ENCODE assay signal across 29 mouse cellular contexts in genomic region chr5:151725619-151726018, GRCm38 (mm10).
DNase-seq lines count a peak whose midpoint lies in the region; ATAC-seq and TF ChIP-seq lines count a peak whose summit lies in the region.
"Had no signal": no experiment of that assay in that cellular context is flagged by ENCODE, and none has a peak within 500 bp of the region (broad histone marks: within the 10 kb centered on the region; RNA-seq: fewer than 3 reads in every experiment).

No protein-coding gene starts in this region.

- DNase-seq in 416B (ENCODE audit: low read depth), result peak; percentile 40
- DNase-seq in CH12.LX (ENCODE audit: extremely low read depth), result peak; percentile 41
- no peak for DNase-seq in kidney, postnatal 10 days
- DNase-seq in frontal cortex, postnatal 14 days (ENCODE audit: low spot score in 2 of 2), result no peak
- no peak for DNase-seq in adrenal gland, postnatal 25 days
- DNase-seq: adrenal gland, postnatal 14 days; cerebellum, adult 11-12 months; cerebellum, adult 8-10 months; cerebellum, postnatal 10 days; gastrocnemius, postnatal 10 days; gastrocnemius, postnatal 36 days; heart, adult 18-20 months; heart, postnatal 10 days; heart, postnatal 36 days; kidney, adult 2 months had no signal

- no peak overlapping the region for H3K4me2 ChIP-seq in CH12.LX (ENCODE audit: insufficient read depth, low read depth, poor library complexity, severe bottlenecking)
- H3K4me2 ChIP-seq: embryonic facial prominence, embryonic 13.5 days; forebrain, embryonic 12.5 days; forebrain, embryonic 15.5 days; heart, embryonic 12.5 days; heart, embryonic 15.5 days; hindbrain, embryonic 12.5 days; hindbrain, embryonic 15.5 days had no signal

- H3K4me3 ChIP-seq in CH12.LX (replicated peaks in 1 of 3; ENCODE audit: low read depth in 2 of 3, low read length in 2 of 3, poor library complexity in 1 of 3), result no peak overlapping the region
- H3K4me3 ChIP-seq: embryonic facial prominence, embryonic 10.5 days; embryonic facial prominence, embryonic 13.5 days; erythroblast, embryonic 14.5 days; forebrain, embryonic 12.5 days; forebrain, embryonic 15.5 days; heart, embryonic 12.5 days; heart, embryonic 15.5 days; hindbrain, embryonic 12.5 days; hindbrain, embryonic 15.5 days had no signal

- no peaks in the 10 kb centered on the region for H3K36me3 ChIP-seq in CH12.LX (replicated peaks in 1 of 2; ENCODE audit: control insufficient read depth in 1 of 2, insufficient read depth in 1 of 2, low read length in 1 of 2)
- H3K36me3 ChIP-seq: embryonic facial prominence, embryonic 10.5 days; embryonic facial prominence, embryonic 13.5 days; forebrain, embryonic 12.5 days; forebrain, embryonic 15.5 days; G1E; heart, embryonic 12.5 days; heart, embryonic 15.5 days; hindbrain, embryonic 12.5 days; hindbrain, embryonic 15.5 days had no signal

- peaks cover 0 to 10% of the 10 kb centered on the region in 2 experiments; a peak in 3 of 4 replicates for H3K4me1 ChIP-seq in CH12.LX (ENCODE audit: control insufficient read depth in 1 of 2, insufficient read depth in 2 of 2)
- H3K4me1 ChIP-seq: embryonic facial prominence, embryonic 10.5 days; embryonic facial prominence, embryonic 13.5 days; forebrain, embryonic 12.5 days; forebrain, embryonic 15.5 days; heart, embryonic 15.5 days; hindbrain, embryonic 12.5 days; hindbrain, embryonic 15.5 days had no signal

- H3K9ac ChIP-seq in CH12.LX (ENCODE audit: insufficient read depth, low read depth), result no peak overlapping the region
- H3K9ac ChIP-seq: embryonic facial prominence, embryonic 13.5 days; forebrain, embryonic 12.5 days; forebrain, embryonic 15.5 days; heart, embryonic 12.5 days; heart, embryonic 15.5 days; hindbrain, embryonic 12.5 days; hindbrain, embryonic 15.5 days had no signal

- no peak overlapping the region for H3K27ac ChIP-seq in CH12.LX (ENCODE audit: insufficient read depth, low read depth)
- H3K27ac ChIP-seq: embryonic facial prominence, embryonic 10.5 days; embryonic facial prominence, embryonic 13.5 days; forebrain, embryonic 12.5 days; forebrain, embryonic 15.5 days; heart, embryonic 15.5 days; hindbrain, embryonic 12.5 days; hindbrain, embryonic 15.5 days had no signal

- ATAC-seq in granulocyte monocyte progenitor cell, adult 5-6 weeks (replicated peaks; ENCODE audit: poor library complexity, severe bottlenecking), result peak; percentile 65
- ATAC-seq in megakaryocyte progenitor cell, adult 5-6 weeks (replicated peaks; ENCODE audit: poor library complexity), result peak; percentile 94
- ATAC-seq: activated CD4-positive, CD25-positive, alpha-beta regulatory T cell, adult 4 months; forebrain, embryonic 15.5 days; intestine, postnatal 0 days had no signal

- peak; percentile 61 for TF ChIP-seq EP300 in CH12.LX (IDR thresholded peaks at IDR 0.05; ENCODE audit: low read length)

- no peak for TF ChIP-seq RAD21 in CH12.LX (IDR thresholded peaks at IDR 0.05; ENCODE audit: low read depth, low read length)

- TF ChIP-seq POLR2A in CH12.LX (IDR thresholded peaks at IDR 0.05; ENCODE audit: low read depth, low read length), result no peak

- no peaks in the 10 kb centered on the region for H3K79me2 ChIP-seq in CH12.LX (replicated peaks; ENCODE audit: control insufficient read depth, extremely low read depth, insufficient read depth, poor library complexity, severe bottlenecking)

- H3K9me3 ChIP-seq in CH12.LX (replicated peaks; ENCODE audit: low read length), result no peaks in the 10 kb centered on the region
- H3K9me3 ChIP-seq: embryonic facial prominence, embryonic 10.5 days; embryonic facial prominence, embryonic 13.5 days; forebrain, embryonic 12.5 days; forebrain, embryonic 15.5 days; heart, embryonic 15.5 days; hindbrain, embryonic 12.5 days; hindbrain, embryonic 15.5 days had no signal

- in situ Hi-C loops in CH12.LX (cut with MboI; ENCODE audit: low pct_ligation_motif_present, low pct_unique_long_range_greater_than_20kb, low sequenced_read_pairs), result no loop called here

- dilution Hi-C loops in CH12.LX (cut with MboI; ENCODE audit: extremely low pct_ligation_motif_present, extremely low pct_unique_long_range_greater_than_20kb, low sequenced_read_pairs), result no loop called here

- no peaks in the 10 kb centered on the region for H3K27me3 ChIP-seq in CH12.LX (replicated peaks)
- H3K27me3 ChIP-seq: embryonic facial prominence, embryonic 13.5 days; forebrain, embryonic 12.5 days; forebrain, embryonic 15.5 days; heart, embryonic 12.5 days; heart, embryonic 15.5 days; hindbrain, embryonic 12.5 days; hindbrain, embryonic 15.5 days had no signal

- TF ChIP-seq CTCF in CH12.LX (conservative IDR thresholded peaks at IDR 0.05 in 1 of 2, IDR thresholded peaks at IDR 0.05 in 1 of 2; ENCODE audit: low read depth in 2 of 2, low read length in 2 of 2), result no peak

TF ChIP-seq in CH12.LX, 34 proteins besides CTCF, POLR2A, EP300 and RAD21:
- TF ChIP-seq USF2 (conservative IDR thresholded peaks at IDR 0.05; ENCODE audit: low read depth, low read length) (no peak), ZMIZ1 (IDR thresholded peaks at IDR 0.05; ENCODE audit: low read depth, low read length) (no peak), ETS1 (conservative IDR thresholded peaks at IDR 0.05; ENCODE audit: low read depth, low read length) (no peak), GABPA (IDR thresholded peaks at IDR 0.05; ENCODE audit: insufficient replicate concordance, low read depth, low read length) (no peak), IRF4 (IDR thresholded peaks at IDR 0.05; ENCODE audit: low read depth, low read length) (peak; percentile 43; the same call in 1 of the 2 replicates), TCF12 (IDR thresholded peaks at IDR 0.05; ENCODE audit: low read depth, low read length) (no peak)

Comparison
In these comparisons a context has a peak if more than half of its experiments do, and no peak if none do; other contexts are left out.
1. DNase-seq: peak in 416B (single experiment) and CH12.LX (single experiment); none in kidney, postnatal 10 days (single experiment), frontal cortex, postnatal 14 days (0 of 2) and adrenal gland, postnatal 25 days (single experiment).